Mouse (Mus musculus): ENCODE data around the gene Gm9999. TPM values are rescaled to one million over a fixed set of nuclear protein-coding genes. Genes with fewer than 3 reads are reported as not detected.
"Not testable (repeated sequence)": the region's sequence is repeated elsewhere in the genome, so short reads cannot be mapped to it uniquely, and the experiment has no call there.

Gene Gm9999
- total and polyA plus RNA-seq, 2 experiments from 2014 or later: not detected

- WGBS: 67% methylated on average over 9 of the region's 9 CpGs
- no peak for TF ChIP-seq CTCF (IDR thresholded peaks at IDR 0.05)
- Histone ChIP-seq H3K27ac (ENCODE audit: low read depth, low read length) (no peak overlapping the region), H3K27me3 (ENCODE audit: insufficient read depth, low read length) (0 out of 2 replicates have a peak, but pooled peaks cover 3% of the 10 kb centered on the region), H3K4me1 (ENCODE audit: insufficient read depth, low read length) (no peaks in the 10 kb centered on the region), H3K9ac (replicated peaks; ENCODE audit: low read length, poor library complexity, severe bottlenecking) (no peak overlapping the region), H3K36me3 (ENCODE audit: insufficient read depth, low read length) (no peaks in the 10 kb centered on the region), H3K4me2 (ENCODE audit: low read depth, low read length, poor library complexity, severe bottlenecking) (no peak overlapping the region), H3K4me3 (ENCODE audit: low read depth, low read length) (no peak overlapping the region), H3K9me3 (ENCODE audit: low read length) (no peaks in the 10 kb centered on the region)
- ATAC-seq (ENCODE audit: low FRiP score): no peak
- DNase-seq (ENCODE audit: low spot score): no peak
Observed at GRCm38 (mm10) chr7:47025429-47025828, 42.0 kb downstream of the Gm9999 start.

GRCm38 (mm10) chr7:47026899-47027298 is 43.5 kb downstream of the Gm9999 start:
- H3K4me3 ChIP-seq (ENCODE audit: low read depth, low read length); H3K4me1 ChIP-seq (ENCODE audit: insufficient read depth, low read length); H3K4me2 ChIP-seq (ENCODE audit: low read depth, low read length, poor library complexity, severe bottlenecking); DNase-seq (ENCODE audit: low spot score); H3K27me3 ChIP-seq (ENCODE audit: insufficient read depth, low read length); ATAC-seq (ENCODE audit: low FRiP score); H3K9me3 ChIP-seq (ENCODE audit: low read length); H3K27ac ChIP-seq (ENCODE audit: low read depth, low read length); H3K36me3 ChIP-seq (ENCODE audit: insufficient read depth, low read length); H3K9ac ChIP-seq (replicated peaks; ENCODE audit: low read length, poor library complexity, severe bottlenecking): not testable (repeated sequence)
- WGBS: 84% methylated on average over 3 of the region's 3 CpGs

GRCm38 (mm10) chr7:47027520-47027919 is 44.1 kb downstream of the Gm9999 start:
- WGBS: 97% methylated on average over 1 of the region's 1 CpGs
- Histone ChIP-seq H3K27me3 (ENCODE audit: insufficient read depth, low read length) (no peaks in the 10 kb centered on the region), H3K4me1 (ENCODE audit: insufficient read depth, low read length) (no peaks in the 10 kb centered on the region), H3K36me3 (ENCODE audit: insufficient read depth, low read length) (no peaks in the 10 kb centered on the region), H3K4me2 (ENCODE audit: low read depth, low read length, poor library complexity, severe bottlenecking) (no peak overlapping the region), H3K4me3 (ENCODE audit: low read depth, low read length) (no peak overlapping the region), H3K9me3 (ENCODE audit: low read length) (no peaks in the 10 kb centered on the region), H3K27ac (ENCODE audit: low read depth, low read length) (no peak overlapping the region), H3K9ac (replicated peaks; ENCODE audit: low read length, poor library complexity, severe bottlenecking) (no peak overlapping the region)
- no peak for ATAC-seq (ENCODE audit: low FRiP score)
- no peak for TF ChIP-seq CTCF (IDR thresholded peaks at IDR 0.05)
- DNase-seq (ENCODE audit: low spot score): no peak

- H3K36me3 ChIP-seq (ENCODE audit: insufficient read depth, low read length): no peaks in the 10 kb centered on the region
- no peak for DNase-seq (ENCODE audit: low spot score)
- H3K27ac ChIP-seq (ENCODE audit: low read depth, low read length): no peak overlapping the region
- 72% methylated on average over 9 of the region's 9 CpGs for WGBS
- H3K4me2 ChIP-seq (ENCODE audit: low read depth, low read length, poor library complexity, severe bottlenecking): no peak overlapping the region
- H3K4me3 ChIP-seq (ENCODE audit: low read depth, low read length): no peak overlapping the region
- H3K4me1 ChIP-seq (ENCODE audit: insufficient read depth, low read length): no peaks in the 10 kb centered on the region
- no peak overlapping the region for H3K9ac ChIP-seq (replicated peaks; ENCODE audit: low read length, poor library complexity, severe bottlenecking)
- no peak for TF ChIP-seq CTCF (IDR thresholded peaks at IDR 0.05)
- no peaks in the 10 kb centered on the region for H3K27me3 ChIP-seq (ENCODE audit: insufficient read depth, low read length)
- no peak for ATAC-seq (ENCODE audit: low FRiP score)
- no peaks in the 10 kb centered on the region for H3K9me3 ChIP-seq (ENCODE audit: low read length)
Observed at GRCm38 (mm10) chr7:47030517-47031193, 47.3 kb downstream of the Gm9999 start.

GRCm38 (mm10) chr7:47031371-47031770 is 48.0 kb downstream of the Gm9999 start:
- no peak for TF ChIP-seq CTCF (IDR thresholded peaks at IDR 0.05)
- WGBS: 77% methylated on average over 4 of the region's 4 CpGs
- Histone ChIP-seq H3K9ac (replicated peaks; ENCODE audit: low read length, poor library complexity, severe bottlenecking) (no peak overlapping the region), H3K4me1 (ENCODE audit: insufficient read depth, low read length) (no peaks in the 10 kb centered on the region), H3K4me2 (ENCODE audit: low read depth, low read length, poor library complexity, severe bottlenecking) (no peak overlapping the region), H3K27ac (ENCODE audit: low read depth, low read length) (no peak overlapping the region), H3K36me3 (ENCODE audit: insufficient read depth, low read length) (no peaks in the 10 kb centered on the region), H3K4me3 (ENCODE audit: low read depth, low read length) (no peak overlapping the region), H3K9me3 (ENCODE audit: low read length) (no peaks in the 10 kb centered on the region), H3K27me3 (ENCODE audit: insufficient read depth, low read length) (no peaks in the 10 kb centered on the region)
- ATAC-seq (ENCODE audit: low FRiP score) (no peak), DNase-seq (ENCODE audit: low spot score) (no peak)

GRCm38 (mm10) chr7:47034785-47035384 is 51.5 kb downstream of the Gm9999 start:
- Histone ChIP-seq H3K36me3 (ENCODE audit: insufficient read depth, low read length) (no peaks in the 10 kb centered on the region), H3K9ac (replicated peaks; ENCODE audit: low read length, poor library complexity, severe bottlenecking) (no peak overlapping the region), H3K27ac (ENCODE audit: low read depth, low read length) (no peak overlapping the region), H3K4me1 (ENCODE audit: insufficient read depth, low read length) (no peaks in the 10 kb centered on the region), H3K4me3 (ENCODE audit: low read depth, low read length) (no peak overlapping the region), H3K4me2 (ENCODE audit: low read depth, low read length, poor library complexity, severe bottlenecking) (no peak overlapping the region), H3K27me3 (ENCODE audit: insufficient read depth, low read length) (no peaks in the 10 kb centered on the region), H3K9me3 (ENCODE audit: low read length) (no peaks in the 10 kb centered on the region)
- DNase-seq (ENCODE audit: low spot score) (no peak), ATAC-seq (ENCODE audit: low FRiP score) (no peak)
- TF ChIP-seq CTCF (IDR thresholded peaks at IDR 0.05): no peak
- WGBS: 92% methylated on average over 4 of the region's 4 CpGs

Data from midbrain, postnatal 0 days (tissue).